Mouse (Mus musculus) cerebellum, postnatal 10 days (tissue): ENCODE results near the gene Gm6676.
A peak's percentile ranks its signal among the peaks of the same experiment; 100 is the strongest.
"Not testable (repeated sequence)": the region's sequence is repeated elsewhere in the genome, so short reads cannot be mapped to it uniquely, and the experiment has no call there.

ENCODE experiments used
- DNase-seq, 2 experiments: peaks; one replicate each; pipeline ENCODE4 v3.0.0; 2021; ENCODE audit warnings: mixed read lengths in 2 of 2

Gm6676 gene

DNA sequence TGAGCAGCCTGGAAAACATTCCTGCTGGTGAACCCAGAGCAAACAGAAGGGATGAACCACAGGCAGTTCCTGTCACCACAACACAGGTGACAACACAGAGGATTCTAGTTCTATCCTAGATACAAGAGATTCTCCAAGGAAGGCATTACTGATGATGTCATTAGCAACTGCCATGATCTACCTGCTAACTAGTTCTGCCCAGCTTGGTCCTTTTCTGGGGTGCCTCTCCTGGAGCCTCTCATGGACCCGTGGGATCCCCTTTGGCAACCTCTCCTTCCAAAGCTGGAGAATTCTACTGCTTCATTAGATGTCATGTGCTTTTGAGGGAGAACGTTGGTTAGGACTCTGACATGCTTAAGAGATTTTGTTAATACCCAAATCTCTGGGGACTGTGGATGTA lies at the start of gene Gm6676:
Gene Gm6676, minus strand, starts transcription at position 101 of the 400 bp plus-strand sequence.
- DNase-seq, result not testable (repeated sequence)

DNA sequence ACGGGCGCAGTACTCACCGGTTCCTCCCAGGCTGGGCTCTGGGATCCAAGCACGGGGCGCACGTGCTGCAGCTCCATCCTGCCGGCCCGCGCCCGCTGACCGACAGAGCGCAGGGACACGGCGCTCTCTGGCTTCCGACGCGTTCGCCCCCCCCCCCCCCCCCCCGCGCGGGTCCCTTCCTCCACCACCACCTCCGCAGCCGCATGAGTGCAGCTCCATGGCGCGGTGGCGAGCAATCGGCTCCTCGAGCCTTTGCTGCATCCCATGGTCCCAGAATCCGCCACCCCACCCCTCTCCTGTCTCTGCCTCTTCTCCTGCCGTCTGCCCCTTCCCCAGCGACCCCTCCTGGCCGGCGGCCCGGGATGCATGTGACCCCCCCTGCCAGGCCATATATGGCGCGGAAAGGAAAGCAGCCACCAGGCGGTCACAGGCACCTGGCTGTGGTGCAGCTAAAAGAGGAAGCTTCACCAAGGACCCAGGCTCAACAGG lies 49.3 kb upstream of the Gm6676 start, which contains the start of gene Gm3512:
Gene Gm3512, minus strand, starts transcription at position 51 of the 489 bp plus-strand sequence.
- peak; percentile 4 to 13 for DNase-seq

DNA sequence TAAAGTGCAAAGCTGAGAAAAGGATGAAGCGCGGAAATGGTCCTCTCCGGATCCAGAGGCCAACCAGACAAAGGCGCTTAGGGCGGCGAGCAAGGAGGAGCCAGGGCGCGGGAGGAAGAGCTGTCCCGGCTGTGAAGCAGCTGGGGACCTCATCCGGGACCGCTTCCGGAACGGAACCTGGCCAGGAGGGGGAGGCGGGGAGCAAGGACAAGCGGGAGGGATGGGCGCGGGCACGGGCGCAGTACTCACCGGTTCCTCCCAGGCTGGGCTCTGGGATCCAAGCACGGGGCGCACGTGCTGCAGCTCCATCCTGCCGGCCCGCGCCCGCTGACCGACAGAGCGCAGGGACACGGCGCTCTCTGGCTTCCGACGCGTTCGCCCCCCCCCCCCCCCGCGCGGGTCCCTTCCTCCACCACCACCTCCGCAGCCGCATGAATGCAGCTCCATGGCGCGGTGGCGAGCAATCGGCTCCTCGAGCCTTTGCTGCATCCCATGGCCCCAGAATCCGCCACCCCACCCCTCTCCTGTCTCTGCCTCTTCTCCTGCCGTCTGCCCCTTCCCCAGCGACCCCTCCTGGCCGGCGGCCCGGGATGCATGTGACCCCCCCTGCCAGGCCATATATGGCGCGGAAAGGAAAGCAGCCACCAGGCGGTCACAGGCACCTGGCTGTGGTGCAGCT lies 19.9 kb downstream of the Gm6676 start:
- peak; percentile 22 to 31 for DNase-seq

- not testable (repeated sequence) for DNase-seq
These were observed 24.7 kb downstream of the Gm6676 start, which contains the start of gene Gm3696 for GRCm38 (mm10) chr14:7100521-7100920. Gene Gm3696, minus strand, starts transcription at chr14:7100621.
